Mouse (Mus musculus) cerebellum, adult 9-10 months (tissue): Measurements from ENCODE around the gene Slc12a9.

Experiments used
- DNase-seq: peaks from one replicate; pipeline ENCODE4 v3.0.0; 2022

Slc12a9 gene

GRCm38 (mm10) chr5:137333512-137334174 lies at the start of gene Slc12a9:
TSS of gene Slc12a9 (minus strand) at chr5:137333597.
- peak; percentile 97 for DNase-seq

DNA sequence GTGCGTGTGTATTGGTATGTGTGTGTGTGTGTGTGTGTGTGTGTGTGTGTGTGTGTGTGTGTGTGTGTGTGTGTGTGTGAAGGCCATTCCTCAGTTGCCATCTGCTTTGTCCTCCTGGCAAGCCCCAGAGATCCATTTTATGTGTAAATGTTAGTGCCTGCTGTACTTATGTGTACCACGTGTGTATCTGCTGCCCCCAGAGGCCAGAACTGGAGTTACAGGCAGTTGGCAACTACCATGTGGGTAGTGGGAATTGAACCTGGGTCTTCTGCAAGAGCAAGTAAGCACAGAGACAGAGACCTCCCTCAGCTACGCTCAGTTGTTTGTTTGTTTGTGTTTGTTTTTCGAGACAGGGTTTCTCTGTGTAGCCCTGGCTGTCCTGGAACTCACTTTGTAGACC lies 47.8 kb upstream of the Slc12a9 start:
- DNase-seq = peak; percentile 55

- no peak for DNase-seq
Observed at GRCm38 (mm10) chr5:137377603-137378002, 44.2 kb upstream of the Slc12a9 start.

- no peak for DNase-seq
Observed at GRCm38 (mm10) chr5:137377176-137377575, 43.8 kb upstream of the Slc12a9 start.

GRCm38 (mm10) chr5:137376722-137377121 lies 43.3 kb upstream of the Slc12a9 start:
- no peak for DNase-seq

- no peak for DNase-seq
Observed at GRCm38 (mm10) chr5:137376198-137376597, 42.8 kb upstream of the Slc12a9 start.

- no peak for DNase-seq
Observed at GRCm38 (mm10) chr5:137375627-137376026, 42.2 kb upstream of the Slc12a9 start.

- no peak for DNase-seq
Observed at GRCm38 (mm10) chr5:137374521-137375080, 41.2 kb upstream of the Slc12a9 start.

- no peak for DNase-seq
Observed at GRCm38 (mm10) chr5:137373371-137373950, 40.1 kb upstream of the Slc12a9 start.

DNA sequence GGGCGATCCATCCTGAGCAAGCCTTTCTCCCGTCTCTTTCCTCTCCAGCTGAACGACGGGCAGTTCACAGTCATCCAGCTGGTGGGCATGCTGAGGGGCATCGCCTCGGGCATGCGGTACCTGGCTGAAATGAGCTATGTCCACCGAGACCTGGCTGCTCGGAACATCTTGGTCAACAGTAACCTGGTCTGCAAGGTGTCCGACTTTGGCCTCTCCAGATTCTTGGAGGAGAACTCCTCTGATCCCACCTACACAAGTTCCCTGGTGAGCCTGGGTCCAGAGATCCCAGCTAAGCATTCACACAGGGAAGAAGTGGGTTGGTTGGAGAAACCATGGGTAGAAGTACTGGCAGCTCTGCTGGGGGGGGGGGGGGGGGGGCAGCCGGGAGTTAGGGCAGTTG lies 36.3 kb upstream of the Slc12a9 start:
- no peak for DNase-seq

- DNase-seq = no peak
Observed at GRCm38 (mm10) chr5:137358382-137358781, 25.0 kb upstream of the Slc12a9 start.

DNA sequence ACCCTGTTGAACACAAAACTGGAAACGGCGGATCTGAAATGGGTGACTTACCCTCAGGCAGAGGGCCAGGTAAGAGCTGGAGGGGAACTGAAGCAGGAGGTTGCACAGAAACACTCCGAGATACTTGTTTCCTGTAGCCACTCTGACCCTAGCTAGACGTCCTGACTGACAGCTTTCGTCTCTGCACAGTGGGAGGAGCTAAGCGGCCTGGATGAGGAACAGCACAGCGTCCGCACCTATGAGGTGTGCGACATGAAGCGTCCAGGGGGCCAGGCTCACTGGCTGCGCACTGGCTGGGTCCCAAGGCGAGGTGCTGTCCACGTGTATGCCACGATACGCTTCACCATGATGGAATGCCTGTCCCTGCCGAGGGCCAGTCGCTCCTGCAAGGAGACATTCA lies 20.7 kb upstream of the Slc12a9 start:
- no peak for DNase-seq

- no peak for DNase-seq
Observed at GRCm38 (mm10) chr5:137352011-137352975, 18.9 kb upstream of the Slc12a9 start.

DNA sequence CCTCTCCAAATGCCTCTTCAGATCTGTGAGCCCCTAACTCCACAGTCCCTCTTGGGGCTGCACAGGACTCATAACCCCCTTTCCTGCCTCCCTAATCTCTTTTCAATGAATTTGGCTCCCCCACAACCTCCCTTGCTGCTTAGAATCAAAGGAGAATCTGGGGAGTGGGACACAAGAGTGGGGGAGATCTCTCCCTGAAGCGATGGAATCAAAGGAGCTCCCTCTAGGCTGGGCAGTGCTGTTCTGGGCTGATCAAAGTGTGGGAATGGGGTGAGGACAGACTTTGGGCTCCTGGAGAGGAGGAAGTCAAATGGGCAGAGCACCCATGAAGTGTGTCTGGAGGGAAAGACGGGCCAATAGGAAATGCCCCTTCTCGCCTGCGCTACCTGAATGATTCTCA lies 18.0 kb upstream of the Slc12a9 start:
- DNase-seq = no peak

- no peak for DNase-seq
Observed at GRCm38 (mm10) chr5:137351058-137351380, 17.6 kb upstream of the Slc12a9 start.

DNA sequence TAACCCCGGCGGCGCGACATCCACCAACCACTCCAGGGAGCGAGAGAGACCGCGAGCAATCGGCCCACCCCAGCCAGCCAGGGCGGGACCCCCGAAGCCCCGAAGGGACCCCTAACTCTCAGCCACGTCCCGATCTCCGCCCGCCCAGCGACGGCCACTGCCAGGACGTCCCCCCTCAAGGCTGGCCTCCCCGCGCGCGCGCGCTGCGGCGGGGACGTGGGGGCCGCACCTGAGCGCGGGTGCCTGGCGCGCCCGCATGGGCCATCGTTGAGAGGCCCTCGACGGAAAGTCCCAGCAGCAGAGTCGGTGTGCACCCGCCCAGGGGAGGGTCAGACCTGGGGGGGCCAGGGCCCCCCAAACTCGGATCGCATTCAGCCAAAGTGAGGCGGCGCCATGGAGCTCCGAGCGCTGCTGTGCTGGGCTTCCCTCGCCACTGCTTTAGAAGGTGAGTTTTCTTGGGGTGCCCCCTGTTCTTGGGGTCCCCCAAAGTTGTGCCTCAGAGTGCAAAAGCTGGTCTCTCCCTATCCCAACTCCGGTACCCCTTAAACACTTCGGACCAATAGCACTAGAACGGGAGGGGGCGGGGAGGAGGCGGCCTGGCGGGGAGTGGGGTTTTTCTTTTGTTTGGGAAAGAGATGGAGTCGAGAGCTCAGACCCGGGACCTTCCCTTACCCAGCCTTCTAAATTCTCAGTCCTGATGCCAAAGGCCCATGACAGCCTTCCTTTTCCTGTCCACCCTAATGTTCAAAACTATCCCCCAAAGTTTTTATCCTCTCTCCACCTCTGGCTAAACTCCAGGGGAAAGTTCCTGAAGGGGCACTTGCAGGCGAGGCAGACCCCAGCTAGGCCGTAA lies 17.0 kb upstream of the Slc12a9 start:
- no peak for DNase-seq

DNA sequence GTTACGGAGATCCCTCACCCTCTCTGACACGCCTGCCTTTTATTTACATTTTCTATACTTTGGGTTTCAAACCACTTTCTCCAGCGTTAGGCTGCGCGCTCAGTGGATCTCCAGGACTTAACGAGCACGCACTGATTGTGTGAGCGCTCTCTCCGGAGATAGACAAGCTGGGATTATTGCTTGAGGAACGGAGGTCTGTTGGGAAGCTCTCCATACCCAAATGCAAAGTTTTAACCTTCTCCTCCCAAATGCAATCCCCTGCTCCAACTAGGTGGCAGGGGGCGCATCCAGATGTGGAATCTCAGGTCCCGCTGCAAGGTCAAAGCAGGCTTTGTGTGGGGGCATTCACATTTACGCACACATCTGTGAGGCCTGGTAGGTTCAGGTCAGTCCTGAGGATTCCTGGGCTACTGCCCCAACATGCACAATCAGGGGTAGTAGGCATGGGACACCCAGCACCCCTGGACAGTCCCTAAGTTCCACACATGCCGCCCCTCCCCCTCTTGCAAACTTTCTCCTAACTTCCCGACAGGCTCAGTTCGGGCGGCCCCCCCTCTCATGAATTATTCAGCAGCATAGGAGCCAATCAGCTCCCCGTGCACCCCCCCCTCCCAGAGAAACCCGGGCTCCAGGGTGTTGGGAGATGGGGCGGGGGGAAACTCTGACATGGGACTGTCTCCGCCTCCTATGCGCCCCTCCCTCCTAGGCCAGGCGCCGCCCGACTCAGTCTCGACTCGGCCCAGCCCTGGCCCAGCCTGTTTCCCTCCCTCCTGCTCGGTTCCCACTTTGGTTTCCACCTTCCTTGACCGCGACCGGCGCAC lies 16.2 kb upstream of the Slc12a9 start, which contains the start of gene Ephb4:
Gene Ephb4 (plus strand): TSS at position 726 of the 821 bp plus-strand sequence.
- DNase-seq = peak; percentile 25

- DNase-seq = no peak
Observed at GRCm38 (mm10) chr5:137348482-137349383, 15.3 kb upstream of the Slc12a9 start.

DNA sequence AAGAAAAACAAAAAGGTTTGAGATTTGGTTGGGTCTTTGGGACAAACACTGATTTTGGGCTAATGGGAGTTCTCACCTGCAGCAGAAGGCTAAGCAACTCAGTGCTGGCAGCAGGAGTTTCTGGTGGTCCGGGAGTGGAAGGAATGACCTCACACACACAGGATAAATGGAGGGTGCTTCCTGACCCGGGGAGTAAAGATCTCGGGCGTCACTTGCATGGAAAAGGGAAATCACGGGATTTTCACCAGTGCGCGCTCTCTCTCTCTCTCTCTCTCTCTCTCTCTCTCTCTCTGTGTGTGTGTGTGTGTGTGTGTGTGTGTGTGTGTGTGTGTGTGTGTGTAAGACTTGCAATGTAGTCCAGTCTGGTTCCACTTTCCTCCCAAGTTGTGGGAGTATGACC lies 14.5 kb upstream of the Slc12a9 start:
- no peak for DNase-seq

GRCm38 (mm10) chr5:137346983-137347382 lies 13.6 kb upstream of the Slc12a9 start:
- DNase-seq = no peak
